Mouse (Mus musculus): Measurements from ENCODE around the gene Tnfrsf13c. TPM values are rescaled to one million over a fixed set of nuclear protein-coding genes. Genes with fewer than 3 reads are reported as not detected.
A peak's percentile ranks its signal among the peaks of the same experiment; 100 is the strongest.
"Not testable (repeated sequence)": the region's sequence is repeated elsewhere in the genome, so short reads cannot be mapped to it uniquely, and the experiment has no call there.

Tnfrsf13c gene
- total and polyA plus RNA-seq, 3 experiments: 204 to 287 (median 257) TPM

DNA sequence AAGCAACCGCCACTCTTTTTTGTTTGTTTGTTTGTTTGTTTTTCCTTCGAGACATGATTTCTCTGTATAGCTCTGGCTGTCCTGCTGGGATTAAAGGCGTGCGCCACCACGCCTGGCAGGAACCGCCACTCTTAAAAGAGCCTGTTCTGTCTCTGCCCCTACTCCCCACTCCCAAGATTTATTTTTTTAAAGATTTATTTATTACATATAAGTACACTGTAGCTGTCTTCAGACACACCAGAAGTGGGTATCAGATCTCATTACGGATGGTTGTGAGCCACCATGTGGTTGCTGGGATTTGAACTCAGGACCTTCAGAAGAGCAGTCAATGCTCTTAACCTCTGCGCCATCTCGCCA is 20.6 kb upstream of the Tnfrsf13c start:
- H3K27ac ChIP-seq (ENCODE audit: insufficient read depth, low read depth): not testable (repeated sequence)
- H3K4me3 ChIP-seq (replicated peaks in 1 of 3; ENCODE audit: low read depth in 2 of 3, low read length in 2 of 3, poor library complexity in 1 of 3): peak overlapping the region; percentile 41 to 94 (median 70)

DNA sequence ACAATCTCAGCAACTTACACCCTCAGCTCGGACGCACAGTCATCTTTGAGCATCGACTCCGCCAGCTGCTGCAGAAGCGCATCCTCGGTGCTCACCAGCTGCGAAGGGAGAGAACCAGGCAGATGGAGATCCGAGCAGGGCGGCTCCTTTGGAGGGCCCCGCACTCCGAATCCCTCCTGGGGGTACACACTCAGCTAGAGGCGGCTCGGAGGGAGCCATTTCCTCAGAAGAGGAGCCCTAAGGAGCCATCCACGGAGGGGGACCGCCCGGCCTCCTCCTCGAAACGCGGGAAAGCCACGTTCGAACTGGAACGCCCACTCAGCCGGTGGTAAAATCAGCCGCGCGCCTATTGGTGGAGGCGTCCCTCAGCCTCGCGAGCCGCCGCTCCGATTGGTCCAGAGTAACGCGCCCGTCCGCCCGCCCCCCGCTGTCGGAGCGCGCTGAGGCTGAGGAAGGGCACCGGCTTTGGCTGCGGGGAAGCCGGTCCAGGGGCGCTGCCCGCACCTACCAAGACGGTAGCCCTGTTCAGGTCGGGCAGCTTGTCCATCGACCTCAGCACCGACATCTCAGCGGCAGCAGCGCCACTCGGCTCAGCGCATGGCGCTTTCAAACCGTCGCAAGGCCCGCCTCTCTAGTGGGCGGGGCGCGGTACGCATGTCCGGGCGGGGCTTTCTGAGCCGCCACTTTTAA is 20.1 kb upstream of the Tnfrsf13c start, which contains the start of gene Cenpm:
Gene Cenpm (minus strand): TSS at position 634 of the 690 bp plus-strand sequence.
- peak; percentile 91 for DNase-seq (ENCODE audit: extremely low read depth)
- dilution Hi-C loops (cut with MboI; ENCODE audit: extremely low pct_ligation_motif_present, extremely low pct_unique_long_range_greater_than_20kb, low sequenced_read_pairs) (no loop called here), in situ Hi-C loops (cut with MboI; ENCODE audit: low pct_ligation_motif_present, low pct_unique_long_range_greater_than_20kb, low sequenced_read_pairs) (loop anchor here (10.0 kb wide), 1 partner anchor 179 kb away; the partner anchor contains the start of gene Mei1)
- H3K27me3 ChIP-seq (replicated peaks): no peaks in the 10 kb centered on the region
- peak within 1 kb of the TSS; percentile 72 for H3K9ac ChIP-seq (ENCODE audit: insufficient read depth, low read depth)
- TF ChIP-seq SMC3 (IDR thresholded peaks at IDR 0.05; ENCODE audit: low read depth, low read length) (no peak), NELFE (IDR thresholded peaks at IDR 0.05; ENCODE audit: low read depth, low read length) (peak; percentile 61; the same call in 1 of the 2 replicates), POLR2AphosphoS2 (IDR thresholded peaks at IDR 0.05; ENCODE audit: low read depth, low read length) (no peak), ZNF384 (IDR thresholded peaks at IDR 0.05; ENCODE audit: low read depth, low read length) (no peak), MYC (IDR thresholded peaks at IDR 0.05; ENCODE audit: low read depth, low read length) (peak; percentile 59; the same call in 1 of the 2 replicates), ETS1 (conservative IDR thresholded peaks at IDR 0.05; ENCODE audit: low read depth, low read length) (no peak), USF2 (conservative IDR thresholded peaks at IDR 0.05; ENCODE audit: low read depth, low read length) (no peak), ZMIZ1 (IDR thresholded peaks at IDR 0.05; ENCODE audit: low read depth, low read length) (peak; percentile 71; the same call in 1 of the 2 replicates), TCF12 (IDR thresholded peaks at IDR 0.05; ENCODE audit: low read depth, low read length) (peak; percentile 32; the same call in 1 of the 2 replicates), NRF1 (IDR thresholded peaks at IDR 0.05; ENCODE audit: low read depth, low read length) (peak; percentile 78), MAFK (IDR thresholded peaks at IDR 0.05; ENCODE audit: insufficient replicate concordance, low read length) (no peak), RCOR1 (conservative IDR thresholded peaks at IDR 0.05; ENCODE audit: low read depth, low read length) (no peak), CHD2 (IDR thresholded peaks at IDR 0.05; ENCODE audit: low read length) (peak; percentile 70), BHLHE40 (IDR thresholded peaks at IDR 0.05; ENCODE audit: low read depth, low read length) (no peak), SIN3A (IDR thresholded peaks at IDR 0.05; ENCODE audit: low read length) (peak; percentile 88), JUND (conservative IDR thresholded peaks at IDR 0.05; ENCODE audit: low read depth, low read length) (no peak), POLR2A (IDR thresholded peaks at IDR 0.05; ENCODE audit: low read depth, low read length) (peak; percentile 65), ZC3H11A (IDR thresholded peaks at IDR 0.05; ENCODE audit: low read depth, low read length) (no peak), PAX5 (IDR thresholded peaks at IDR 0.05; ENCODE audit: low read length) (no peak), GABPA (IDR thresholded peaks at IDR 0.05; ENCODE audit: insufficient replicate concordance, low read depth, low read length) (no peak), ELF1 (IDR thresholded peaks at IDR 0.05; ENCODE audit: low read depth, low read length) (peak; percentile 41; the same call in 1 of the 2 replicates), JUN (IDR thresholded peaks at IDR 0.05; ENCODE audit: insufficient read depth, low read depth, low read length) (no peak), E2F4 (IDR thresholded peaks at IDR 0.05; ENCODE audit: insufficient replicate concordance, low read depth, low read length) (0 out of 2 replicates have a peak, but pooled peaks have one; percentile 65), MAX (IDR thresholded peaks at IDR 0.05; ENCODE audit: low read length) (peak; percentile 72), IRF4 (IDR thresholded peaks at IDR 0.05; ENCODE audit: low read depth, low read length) (0 out of 2 replicates have a peak, but pooled peaks have one; percentile 17), CTCF (conservative IDR thresholded peaks at IDR 0.05 in 1 of 2, IDR thresholded peaks at IDR 0.05 in 1 of 2; ENCODE audit: low read depth in 2 of 2, low read length in 2 of 2) (no peak), HCFC1 (IDR thresholded peaks at IDR 0.05; ENCODE audit: low read depth, low read length) (peak; percentile 40), MXI1 (IDR thresholded peaks at IDR 0.05; ENCODE audit: low read depth, low read length) (peak; percentile 80; the same call in 1 of the 2 replicates), RAD21 (IDR thresholded peaks at IDR 0.05; ENCODE audit: low read depth, low read length) (no peak)
- H3K9me3 ChIP-seq (replicated peaks; ENCODE audit: low read length): no peaks in the 10 kb centered on the region
- H3K4me3 ChIP-seq (replicated peaks in 1 of 3; ENCODE audit: low read depth in 2 of 3, low read length in 2 of 3, poor library complexity in 1 of 3): peak within 1 kb of the TSS; percentile 70 to 94 (median 79)
- peak within 1 kb of the TSS; percentile 82 for H3K4me2 ChIP-seq (ENCODE audit: insufficient read depth, low read depth, poor library complexity, severe bottlenecking)
- peaks cover 7 to 21% of the 10 kb centered on the region in 2 experiments for H3K36me3 ChIP-seq (replicated peaks in 1 of 2; ENCODE audit: control insufficient read depth in 1 of 2, insufficient read depth in 1 of 2, low read length in 1 of 2)
- H3K27ac ChIP-seq (ENCODE audit: insufficient read depth, low read depth): peak within 1 kb of the TSS; percentile 87
- H3K79me2 ChIP-seq (replicated peaks; ENCODE audit: control insufficient read depth, extremely low read depth, insufficient read depth, poor library complexity, severe bottlenecking): peaks cover 4% of the 10 kb centered on the region; the same call in 1 of the 2 replicates
- H3K4me1 ChIP-seq (ENCODE audit: control insufficient read depth in 1 of 2, insufficient read depth in 2 of 2): peaks cover 0 to 13% of the 10 kb centered on the region in 2 experiments; a peak in 3 of 4 replicates

More for the DNA sequence above, 20.6 kb upstream of the Tnfrsf13c start:
- H3K79me2 ChIP-seq (replicated peaks; ENCODE audit: control insufficient read depth, extremely low read depth, insufficient read depth, poor library complexity, severe bottlenecking); H3K9me3 ChIP-seq (replicated peaks; ENCODE audit: low read length); DNase-seq (ENCODE audit: extremely low read depth); dilution Hi-C loops (cut with MboI; ENCODE audit: extremely low pct_ligation_motif_present, extremely low pct_unique_long_range_greater_than_20kb, low sequenced_read_pairs); H3K27me3 ChIP-seq (replicated peaks): not testable (repeated sequence)
- TF ChIP-seq TBP (conservative IDR thresholded peaks at IDR 0.05; ENCODE audit: low read depth, low read length): 0 out of 2 replicates have a peak, but pooled peaks have one; percentile 31
- H3K4me1 ChIP-seq (ENCODE audit: control insufficient read depth in 1 of 2, insufficient read depth in 2 of 2): peaks cover 0 to 13% of the 10 kb centered on the region in 2 experiments; a peak in 3 of 4 replicates
- H3K36me3 ChIP-seq (replicated peaks in 1 of 2; ENCODE audit: control insufficient read depth in 1 of 2, insufficient read depth in 1 of 2, low read length in 1 of 2): peaks cover 6 to 17% of the 10 kb centered on the region in 2 experiments
- peak overlapping the region; percentile 82 for H3K4me2 ChIP-seq (ENCODE audit: insufficient read depth, low read depth, poor library complexity, severe bottlenecking)
- in situ Hi-C loops (cut with MboI; ENCODE audit: low pct_ligation_motif_present, low pct_unique_long_range_greater_than_20kb, low sequenced_read_pairs): loop anchor here (10.0 kb wide), 1 partner anchor 180 kb away; the partner anchor contains the start of gene Mei1
- H3K9ac ChIP-seq (ENCODE audit: insufficient read depth, low read depth): peak overlapping the region; percentile 72

All from CH12.LX (cell line).